Mouse (Mus musculus) ES-E14 (cell line): Measurements from ENCODE around the gene Cldn10.

ENCODE experiments used
- CHD2 ChIP-seq: IDR thresholded peaks from 2 replicates; pipeline ENCODE4 v1.6.1; 2014; ENCODE audit warnings: mild to moderate bottlenecking, low read depth, low read length, inconsistent platforms
- MAFK ChIP-seq: IDR thresholded peaks from 2 replicates; pipeline ENCODE4 v1.6.1; 2014; ENCODE audit warnings: mild to moderate bottlenecking, low read depth, low read length, inconsistent platforms; ENCODE audit not compliant: insufficient read depth

GRCm38 (mm10) chr14:118766368-118766767 is 21.3 kb upstream of the Cldn10 start:
- TF ChIP-seq MAFK: no peak
- no peak for TF ChIP-seq CHD2
